Mouse (Mus musculus) embryo, embryonic 9.5 days (tissue): Measurements from ENCODE around the gene Kif28.
"Not testable (repeated sequence)": the region's sequence is repeated elsewhere in the genome, so short reads cannot be mapped to it uniquely, and the experiment has no call there.

Experiments used
- DNase-seq: peaks from one replicate; pipeline ENCODE4 v3.0.0-alpha.2; 2017; ENCODE audit errors: extremely low spot score

Gene Kif28

GRCm38 (mm10) chr1:179705154-179705553, 39.9 kb downstream of the Kif28 start:
- DNase-seq = no peak

GRCm38 (mm10) chr1:179704150-179704549, 40.9 kb downstream of the Kif28 start:
- DNase-seq = no peak

- DNase-seq = no peak
Observed at GRCm38 (mm10) chr1:179689479-179689878, 55.6 kb downstream of the Kif28 start.

- no peak for DNase-seq
Observed at GRCm38 (mm10) chr1:179688914-179689313, 56.2 kb downstream of the Kif28 start.

GRCm38 (mm10) chr1:179688415-179688814, 56.7 kb downstream of the Kif28 start:
- no peak for DNase-seq

GRCm38 (mm10) chr1:179687966-179688365, 57.1 kb downstream of the Kif28 start:
- no peak for DNase-seq

GRCm38 (mm10) chr1:179687305-179687704, 57.8 kb downstream of the Kif28 start:
- DNase-seq = no peak

GRCm38 (mm10) chr1:179686781-179687180, 58.3 kb downstream of the Kif28 start:
- no peak for DNase-seq

GRCm38 (mm10) chr1:179686348-179686747, 58.7 kb downstream of the Kif28 start:
- no peak for DNase-seq

- DNase-seq = not testable (repeated sequence)
Observed at GRCm38 (mm10) chr1:179682753-179683152, 62.3 kb downstream of the Kif28 start.

- DNase-seq = no peak
Observed at GRCm38 (mm10) chr1:179679326-179679725, 65.7 kb downstream of the Kif28 start.

GRCm38 (mm10) chr1:179677031-179677430, 68.0 kb downstream of the Kif28 start:
- DNase-seq = no peak

GRCm38 (mm10) chr1:179674355-179674754, 70.7 kb downstream of the Kif28 start:
- DNase-seq = no peak

GRCm38 (mm10) chr1:179668836-179669537, 76.1 kb downstream of the Kif28 start:
- DNase-seq = no peak

- peak; percentile 83 for DNase-seq
Observed at GRCm38 (mm10) chr1:179668013-179668805, 76.9 kb downstream of the Kif28 start, which contains the start of gene Sccpdh. Sccpdh (plus strand) TSS chr1:179668210.

- DNase-seq = no peak
Observed at GRCm38 (mm10) chr1:179667450-179667849, 77.6 kb downstream of the Kif28 start.

- DNase-seq = peak; percentile 17
Observed at GRCm38 (mm10) chr1:179666971-179667370, 78.1 kb downstream of the Kif28 start.

- no peak for DNase-seq
Observed at GRCm38 (mm10) chr1:179664309-179664930, 80.7 kb downstream of the Kif28 start.

- no peak for DNase-seq
Observed at GRCm38 (mm10) chr1:179663065-179663464, 82.0 kb downstream of the Kif28 start.

- no peak for DNase-seq
Observed at GRCm38 (mm10) chr1:179651224-179651623, 93.8 kb downstream of the Kif28 start.

GRCm38 (mm10) chr1:179650284-179650683, 94.8 kb downstream of the Kif28 start:
- no peak for DNase-seq

GRCm38 (mm10) chr1:179649324-179649723, 95.7 kb downstream of the Kif28 start:
- DNase-seq = no peak

- peak; percentile 14 for DNase-seq
Observed at GRCm38 (mm10) chr1:179648678-179649077, 96.4 kb downstream of the Kif28 start.
